20 mouse cellular contexts compared by ENCODE assay signal in genomic region chr10:42910567-42910966, GRCm38 (mm10). TPM values are rescaled to one million over a fixed set of nuclear protein-coding genes. Genes with fewer than 3 reads are reported as not detected.
DNase-seq lines count a peak whose midpoint lies in the region; ATAC-seq and TF ChIP-seq lines count a peak whose summit lies in the region.
"Had no signal": no experiment of that assay in that cellular context is flagged by ENCODE, and none has a peak within 500 bp of the region (broad histone marks: within the 10 kb centered on the region; RNA-seq: fewer than 3 reads in every experiment).

No protein-coding gene starts in this region.

- no peak overlapping the region for H3K27ac ChIP-seq in MEL (ENCODE audit: control insufficient read depth, low read depth, low read length)
- H3K27ac ChIP-seq in embryonic facial prominence, embryonic 10.5 days (replicated peaks) = no peak overlapping the region
- H3K27ac ChIP-seq in intestine, postnatal 0 days (ENCODE audit: low read depth, low read length) = peak overlapping the region; percentile 46
- no peak overlapping the region for H3K27ac ChIP-seq in forebrain, embryonic 11.5 days (ENCODE audit: low read depth, low read length)
- H3K27ac ChIP-seq: embryonic facial prominence, embryonic 12.5 days; forebrain, embryonic 13.5 days; heart, adult 2 months had no signal

- peak; percentile 35 for DNase-seq in testis, postnatal 10 days (ENCODE audit: low spot score)
- DNase-seq in testis, postnatal 14 days (ENCODE audit: low spot score) = no peak
- DNase-seq in MEL (ENCODE audit: low read depth, low spot score) = peak; percentile 29
- DNase-seq in embryonic facial prominence, embryonic 10.5 days (ENCODE audit: low spot score) = peak; percentile 5
- no peak for DNase-seq in forebrain, embryonic 11.5 days (ENCODE audit: low spot score)
- no peak for DNase-seq in ovary, postnatal 10 days (ENCODE audit: low spot score)
- DNase-seq: adrenal gland, adult 2 months; adrenal gland, postnatal 25 days; B cell, adult 2 months; cerebellum, adult 18-20 months; cerebellum, adult 9-11 months; embryo, embryonic 11 days; heart, adult 2 months; kidney, adult 2 months had no signal

- H3K4me2 ChIP-seq in intestine, postnatal 0 days (replicated peaks; ENCODE audit: low read depth) = peak overlapping the region; percentile 21
- H3K4me2 ChIP-seq in forebrain, embryonic 11.5 days (ENCODE audit: low read depth, low read length, severe bottlenecking) = no peak overlapping the region
- H3K4me2 ChIP-seq: embryonic facial prominence, embryonic 12.5 days; forebrain, embryonic 13.5 days; heart, embryonic 12.5 days had no signal

- peak; percentile 86 for ATAC-seq in intestine, postnatal 0 days
- ATAC-seq in forebrain, embryonic 11.5 days (replicated peaks; ENCODE audit: low FRiP score) = no peak
- ATAC-seq: forebrain, embryonic 13.5 days; hindbrain, embryonic 16.5 days; inflammation-experienced regulatory T-cells, adult 6 months had no signal

- no peak overlapping the region for H3K4me3 ChIP-seq in MEL (ENCODE audit: control insufficient read depth in 1 of 2, insufficient read depth in 1 of 2, low read depth in 2 of 2, low read length in 2 of 2)
- no peak overlapping the region for H3K4me3 ChIP-seq in embryonic facial prominence, embryonic 10.5 days
- H3K4me3 ChIP-seq in intestine, postnatal 0 days (ENCODE audit: low read depth, low read length) = no peak overlapping the region
- no peak overlapping the region for H3K4me3 ChIP-seq in forebrain, embryonic 11.5 days (ENCODE audit: low read depth, low read length)
- H3K4me3 ChIP-seq: embryonic facial prominence, embryonic 12.5 days; forebrain, embryonic 13.5 days; heart, adult 2 months; heart, embryonic 12.5 days had no signal

- TF ChIP-seq EP300 in MEL (IDR thresholded peaks at IDR 0.05; ENCODE audit: low read depth in 1 of 2, low read length in 2 of 2) = peak in 1 of 2 experiments; percentile 14; a peak in 1 of 4 replicates

- no peak for TF ChIP-seq RAD21 in MEL (IDR thresholded peaks at IDR 0.05; ENCODE audit: low read depth, low read length)

- TF ChIP-seq CTCF in MEL (IDR thresholded peaks at IDR 0.05 in 2 of 3, conservative IDR thresholded peaks at IDR 0.05 in 1 of 3; ENCODE audit: control insufficient read depth in 1 of 3, insufficient read depth in 1 of 3, low read depth in 2 of 3, low read length in 3 of 3, poor library complexity in 1 of 3, severe bottlenecking in 1 of 3) = no peak
- no peak for TF ChIP-seq CTCF in intestine, postnatal 0 days (IDR thresholded peaks at IDR 0.05; ENCODE audit: low read depth)

- TF ChIP-seq POLR2A in MEL (IDR thresholded peaks at IDR 0.05; ENCODE audit: control insufficient read depth in 1 of 2, insufficient read depth in 1 of 2, low read depth in 1 of 2, low read length in 2 of 2, poor library complexity in 1 of 2) = no peak

- no peaks in the 10 kb centered on the region; a peak in 3 of 4 replicates for H3K27me3 ChIP-seq in MEL (ENCODE audit: control insufficient read depth in 1 of 2, insufficient read depth in 2 of 2, low read length in 2 of 2)
- no peaks in the 10 kb centered on the region for H3K27me3 ChIP-seq in embryonic facial prominence, embryonic 10.5 days (replicated peaks; ENCODE audit: low read depth, poor library complexity, severe bottlenecking)
- H3K27me3 ChIP-seq in intestine, postnatal 0 days (replicated peaks; ENCODE audit: control insufficient read depth, insufficient read depth, low read length) = no peaks in the 10 kb centered on the region
- no peaks in the 10 kb centered on the region for H3K27me3 ChIP-seq in forebrain, embryonic 11.5 days (ENCODE audit: control insufficient read depth, insufficient read depth, low read length)
- H3K27me3 ChIP-seq: embryonic facial prominence, embryonic 12.5 days; forebrain, embryonic 13.5 days; heart, embryonic 12.5 days had no signal

- H3K4me1 ChIP-seq in MEL (ENCODE audit: control insufficient read depth in 1 of 2, insufficient read depth in 2 of 2, low read length in 2 of 2) = peaks cover 0 to 4% of the 10 kb centered on the region in 2 experiments; a peak in 1 of 4 replicates
- peaks cover 12% of the 10 kb centered on the region for H3K4me1 ChIP-seq in embryonic facial prominence, embryonic 10.5 days
- 0 out of 2 replicates have a peak, but pooled peaks cover 8% of the 10 kb centered on the region for H3K4me1 ChIP-seq in intestine, postnatal 0 days (replicated peaks; ENCODE audit: control insufficient read depth, insufficient read depth, low read length)
- no peaks in the 10 kb centered on the region for H3K4me1 ChIP-seq in forebrain, embryonic 11.5 days (replicated peaks; ENCODE audit: control insufficient read depth, insufficient read depth, low read length)

- no peaks in the 10 kb centered on the region for H3K9me3 ChIP-seq in MEL (replicated peaks; ENCODE audit: insufficient read depth, low read length)
- H3K9me3 ChIP-seq in embryonic facial prominence, embryonic 10.5 days = no peaks in the 10 kb centered on the region
- no peaks in the 10 kb centered on the region for H3K9me3 ChIP-seq in intestine, postnatal 0 days (ENCODE audit: control insufficient read depth)
- H3K9me3 ChIP-seq in forebrain, embryonic 11.5 days (ENCODE audit: control insufficient read depth, low read length) = no peaks in the 10 kb centered on the region
- H3K9me3 ChIP-seq: embryonic facial prominence, embryonic 12.5 days; heart, embryonic 12.5 days had no signal

- peaks cover 0 to 8% of the 10 kb centered on the region in 2 experiments; a peak in 2 of 4 replicates for H3K36me3 ChIP-seq in MEL (ENCODE audit: control insufficient read depth in 1 of 2, insufficient read depth in 2 of 2, low read length in 2 of 2)
- H3K36me3 ChIP-seq in embryonic facial prominence, embryonic 10.5 days (replicated peaks) = no peaks in the 10 kb centered on the region
- no peaks in the 10 kb centered on the region for H3K36me3 ChIP-seq in intestine, postnatal 0 days (ENCODE audit: control insufficient read depth, insufficient read depth)
- H3K36me3 ChIP-seq in forebrain, embryonic 11.5 days (ENCODE audit: control insufficient read depth, insufficient read depth, low read length) = no peaks in the 10 kb centered on the region
- H3K36me3 ChIP-seq: embryonic facial prominence, embryonic 12.5 days; heart, embryonic 12.5 days had no signal

- no peak overlapping the region for H3K9ac ChIP-seq in MEL (ENCODE audit: control insufficient read depth, low read depth, low read length, poor library complexity, severe bottlenecking)
- H3K9ac ChIP-seq in intestine, postnatal 0 days (ENCODE audit: low read depth, low read length) = no peak overlapping the region
- no peak overlapping the region for H3K9ac ChIP-seq in forebrain, embryonic 11.5 days (ENCODE audit: low read length)
- H3K9ac ChIP-seq: embryonic facial prominence, embryonic 12.5 days; forebrain, embryonic 13.5 days; heart, embryonic 12.5 days had no signal

- 48% methylated on average over 4 of the region's 4 CpGs for WGBS in embryonic facial prominence, embryonic 10.5 days
- WGBS in intestine, postnatal 0 days = 13% methylated on average over 4 of the region's 4 CpGs
- WGBS in forebrain, embryonic 11.5 days = 63% methylated on average over 4 of the region's 4 CpGs

- no peaks in the 10 kb centered on the region for H3K79me2 ChIP-seq in MEL (ENCODE audit: control insufficient read depth, insufficient read depth, low read length, poor library complexity)

TF ChIP-seq in MEL, 35 proteins besides CTCF, POLR2A, EP300 and RAD21:
- TF ChIP-seq MXI1 (IDR thresholded peaks at IDR 0.05; ENCODE audit: low read depth, low read length) (no peak), TCF12 (IDR thresholded peaks at IDR 0.05; ENCODE audit: low read depth, low read length) (0 out of 2 replicates have a peak, but pooled peaks have one; percentile 20), ZMIZ1 (IDR thresholded peaks at IDR 0.05; ENCODE audit: low read depth, low read length) (no peak), TBP (IDR thresholded peaks at IDR 0.05; ENCODE audit: low read depth, low read length) (no peak), MEF2A (IDR thresholded peaks at IDR 0.05; ENCODE audit: extremely low read depth, insufficient replicate concordance, low read depth, low read length, poor library complexity, severe bottlenecking) (no peak), MYB (IDR thresholded peaks at IDR 0.05; ENCODE audit: low read depth, low read length) (no peak), TAL1 (IDR thresholded peaks at IDR 0.05; ENCODE audit: low read length) (no peak), E2F4 (IDR thresholded peaks at IDR 0.05; ENCODE audit: borderline replicate concordance, low read depth, low read length) (no peak), ETS1 (IDR thresholded peaks at IDR 0.05; ENCODE audit: low read depth, low read length) (0 out of 2 replicates have a peak, but pooled peaks have one; percentile 14), ZC3H11A (IDR thresholded peaks at IDR 0.05; ENCODE audit: low read depth, low read length) (no peak), POLR2AphosphoS5 (IDR thresholded peaks at IDR 0.05; ENCODE audit: borderline replicate concordance, low read depth, low read length) (no peak), POLR2AphosphoS2 (IDR thresholded peaks at IDR 0.05; ENCODE audit: low read length) (no peak), BHLHE40 (IDR thresholded peaks at IDR 0.05; ENCODE audit: borderline replicate concordance, low read depth, low read length) (no peak), KAT2A (conservative IDR thresholded peaks at IDR 0.05; ENCODE audit: low read depth, low read length) (no peak), MYC (IDR thresholded peaks at IDR 0.05; ENCODE audit: low read depth, low read length) (no peak), JUND (IDR thresholded peaks at IDR 0.05; ENCODE audit: low read depth, low read length) (no peak)

RNA-seq across cellular contexts. Expression of gene Scml4, which starts 50.4 kb away (rescaled TPM):
- 0.08 TPM in 1 of 2 replicates, not detected in the other for total RNA-seq in MEL (2012; rRNA removed)
- polyA plus RNA-seq in MEL (2012; ENCODE audit: insufficient read depth in 1 of 2, insufficient read length in 2 of 2, low read depth in 1 of 2, low replicate concordance in 2 of 2, missing spikeins in 1 of 2) = under 1 TPM in 1 of 2 experiments, not detected in 1; 0.03 TPM
- polyA plus RNA-seq in embryonic facial prominence, embryonic 10.5 days (2016; fragmentation: Nextera tagmentation; extraction: Ambion mirVana) = 0.64 and 0.65 TPM in 2 replicates
- polyA plus RNA-seq in intestine, postnatal 0 days (2015; fragmentation: Nextera tagmentation; extraction: Ambion mirVana) = 13.0 and 13.7 TPM in 2 replicates
- 0.83 and 1.4 TPM in 2 replicates for polyA plus RNA-seq in forebrain, embryonic 11.5 days (2014; fragmentation: Nextera tagmentation; extraction: Ambion mirVana)

Comparison
In these comparisons a context has a peak if more than half of its experiments do, and no peak if none do; other contexts are left out.
1. DNase-seq: peak in testis, postnatal 10 days (single experiment), MEL (single experiment) and embryonic facial prominence, embryonic 10.5 days (single experiment); none in testis, postnatal 14 days (single experiment), forebrain, embryonic 11.5 days (single experiment) and ovary, postnatal 10 days (single experiment).